Mouse (Mus musculus) neural tube, embryonic 13.5 days (tissue): ENCODE data around the gene Fgfr2. TPM values are rescaled to one million over a fixed set of nuclear protein-coding genes. Genes with fewer than 3 reads are reported as not detected.
A peak's percentile ranks its signal among the peaks of the same experiment; 100 is the strongest.

ENCODE experiments used
- ATAC-seq: fragments of 200-750 bp; cut with Nextera tagmentation; 2 replicates; pipeline ENCODE4 v1.8.0; 2017; ENCODE audit warnings: low read depth, mild to moderate bottlenecking, moderate TSS enrichment, moderate library complexity
- H3K27ac ChIP-seq: fragments of 300-500 bp; sonication (generic); replicated peaks from 2 replicates; pipeline ENCODE4 v1.5.1; 2015; ENCODE audit warnings: moderate library complexity, mild to moderate bottlenecking, inconsistent platforms
- H3K27me3 ChIP-seq: fragments of 300-500 bp; sonication (generic); 2 replicates; pipeline ENCODE4 v1.6.1; 2015; ENCODE audit warnings: mild to moderate bottlenecking, inconsistent platforms
- H3K36me3 ChIP-seq: fragments of 300-500 bp; sonication (generic); 2 replicates; pipeline ENCODE4 v1.6.1; 2015; ENCODE audit warnings: mild to moderate bottlenecking, inconsistent platforms
- H3K4me1 ChIP-seq: fragments of 300-500 bp; sonication (generic); replicated peaks from 2 replicates; pipeline ENCODE4 v1.6.1; 2015; ENCODE audit warnings: inconsistent platforms
- H3K4me2 ChIP-seq: fragments of 300-500 bp; sonication (generic); 2 replicates; pipeline ENCODE4 v1.6.1; 2015; ENCODE audit warnings: inconsistent platforms, mild to moderate bottlenecking, moderate library complexity
- H3K4me3 ChIP-seq: fragments of 300-500 bp; sonication (generic); 2 replicates; pipeline ENCODE4 v1.5.1; 2015; ENCODE audit warnings: mild to moderate bottlenecking, inconsistent platforms
- H3K9ac ChIP-seq: fragments of 300-500 bp; sonication (generic); 2 replicates; pipeline ENCODE4 v1.6.1; 2015; ENCODE audit warnings: moderate library complexity, mild to moderate bottlenecking, inconsistent platforms
- H3K9me3 ChIP-seq: fragments of 300-500 bp; sonication (generic); 2 replicates; pipeline ENCODE4 v1.6.1; 2016; ENCODE audit warnings: inconsistent platforms
- WGBS: fragments of 180-500 bp; shearing (Covaris S2); methylation state at CpG from one replicate; pipeline ENCODE4 v1.1.7; 2015; 5-methylcytosine and 5-hydroxymethylcytosine counted together
- polyA plus RNA-seq: library from polyadenylated mRNA; unstranded; fragments of >200 nt; fragmentation: Nextera tagmentation; extraction: Ambion mirVana; gene quantifications from 2 replicates; pipeline ENCODE4 v1.2.1, GENCODE M21; 2015

Fgfr2 gene
- polyA plus RNA-seq, 1 experiment from 2014 or later: 22.9 TPM

GRCm38 (mm10) chr7:130645332-130645993 lies 2477.7 kb downstream of the Fgfr2 start:
- Histone ChIP-seq H3K4me2 (peak overlapping the region; percentile 97), H3K27me3 (0 out of 2 replicates have a peak, but pooled peaks cover 9% of the 10 kb centered on the region), H3K9ac (peak overlapping the region; percentile 76), H3K9me3 (no peaks in the 10 kb centered on the region), H3K4me3 (peak overlapping the region; percentile 55), H3K27ac (peak overlapping the region; percentile 86), H3K36me3 (no peaks in the 10 kb centered on the region), H3K4me1 (peaks cover 46% of the 10 kb centered on the region)
- WGBS: 15% methylated on average over 15 of the region's 15 CpGs
- ATAC-seq: no peak

DNA sequence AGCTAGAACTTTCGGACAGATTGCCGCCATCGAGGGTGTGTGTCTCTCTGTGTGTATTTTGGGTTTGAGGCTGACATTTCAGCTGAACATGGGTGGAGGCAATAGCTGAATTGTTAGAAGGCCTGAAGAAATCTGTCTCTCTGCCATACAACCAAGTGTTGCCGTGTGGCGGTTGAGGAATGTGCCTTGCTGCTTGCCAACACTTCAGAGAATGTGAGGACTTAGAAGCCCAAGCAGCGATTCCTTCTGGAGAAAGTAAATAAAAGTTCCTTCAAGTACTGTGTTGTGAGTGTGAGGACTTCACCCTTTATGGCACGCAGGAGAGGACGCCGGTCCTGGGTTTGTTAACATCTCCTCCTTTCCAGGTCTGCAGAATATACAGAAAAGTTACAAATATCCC lies 2482.5 kb downstream of the Fgfr2 start:
- no peaks in the 10 kb centered on the region for H3K36me3 ChIP-seq
- H3K4me2 ChIP-seq: no peak overlapping the region
- WGBS: 83% methylated on average over 9 of the region's 9 CpGs
- peaks cover 7% of the 10 kb centered on the region for H3K4me1 ChIP-seq
- no peak overlapping the region for H3K9ac ChIP-seq
- no peak for ATAC-seq
- H3K4me3 ChIP-seq: no peak overlapping the region
- H3K9me3 ChIP-seq: no peaks in the 10 kb centered on the region
- no peak overlapping the region for H3K27ac ChIP-seq
- H3K27me3 ChIP-seq: 0 out of 2 replicates have a peak, but pooled peaks cover 6% of the 10 kb centered on the region

DNA sequence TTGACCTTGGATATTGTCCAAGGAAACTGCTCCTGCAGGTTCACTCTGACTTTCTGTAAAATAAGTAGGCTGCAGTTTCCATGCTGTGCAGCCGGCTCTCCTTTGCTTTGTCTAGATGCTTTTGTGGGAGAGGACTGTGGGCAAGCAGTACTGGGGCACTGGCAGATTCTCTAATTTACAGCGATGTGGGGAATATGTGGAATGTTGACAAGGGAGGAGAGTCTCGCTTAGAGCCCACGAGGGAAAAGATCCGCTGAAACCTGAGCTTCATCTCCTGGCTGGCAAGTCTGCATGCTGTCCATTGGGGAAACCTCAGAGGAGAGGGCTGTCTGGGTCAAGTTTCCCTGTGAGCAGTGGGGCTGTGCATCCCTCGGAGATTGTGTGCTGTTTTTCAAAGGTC lies 2485.3 kb downstream of the Fgfr2 start:
- Histone ChIP-seq H3K27me3 (no peaks in the 10 kb centered on the region), H3K27ac (peak overlapping the region; percentile 29; the same call in 1 of the 2 replicates), H3K9ac (no peak overlapping the region), H3K9me3 (no peaks in the 10 kb centered on the region), H3K4me1 (peaks cover 3% of the 10 kb centered on the region; the same call in 1 of the 2 replicates), H3K36me3 (no peaks in the 10 kb centered on the region), H3K4me3 (no peak overlapping the region), H3K4me2 (no peak overlapping the region)
- ATAC-seq: no peak
- 40% methylated on average over 6 of the region's 6 CpGs for WGBS

- H3K9me3 ChIP-seq: no peaks in the 10 kb centered on the region
- H3K4me3 ChIP-seq: no peak overlapping the region
- no peak for ATAC-seq
- H3K4me1 ChIP-seq: peaks cover 5% of the 10 kb centered on the region; the same call in 1 of the 2 replicates
- H3K36me3 ChIP-seq: no peaks in the 10 kb centered on the region
- 92% methylated on average over 4 of the region's 4 CpGs for WGBS
- H3K4me2 ChIP-seq: no peak overlapping the region
- H3K9ac ChIP-seq: no peak overlapping the region
- peak overlapping the region; percentile 29 for H3K27ac ChIP-seq
- H3K27me3 ChIP-seq: no peaks in the 10 kb centered on the region
These were observed 2486.2 kb downstream of the Fgfr2 start for GRCm38 (mm10) chr7:130636902-130637301.

GRCm38 (mm10) chr7:130636274-130636673 lies 2486.9 kb downstream of the Fgfr2 start:
- no peaks in the 10 kb centered on the region for H3K36me3 ChIP-seq
- WGBS: 83% methylated on average over 3 of the region's 3 CpGs
- H3K4me1 ChIP-seq: peaks cover 11% of the 10 kb centered on the region
- H3K9me3 ChIP-seq: no peaks in the 10 kb centered on the region
- no peak overlapping the region for H3K27ac ChIP-seq
- ATAC-seq: no peak
- H3K4me3 ChIP-seq: no peak overlapping the region
- no peak overlapping the region for H3K4me2 ChIP-seq
- H3K27me3 ChIP-seq: no peaks in the 10 kb centered on the region
- H3K9ac ChIP-seq: no peak overlapping the region

DNA sequence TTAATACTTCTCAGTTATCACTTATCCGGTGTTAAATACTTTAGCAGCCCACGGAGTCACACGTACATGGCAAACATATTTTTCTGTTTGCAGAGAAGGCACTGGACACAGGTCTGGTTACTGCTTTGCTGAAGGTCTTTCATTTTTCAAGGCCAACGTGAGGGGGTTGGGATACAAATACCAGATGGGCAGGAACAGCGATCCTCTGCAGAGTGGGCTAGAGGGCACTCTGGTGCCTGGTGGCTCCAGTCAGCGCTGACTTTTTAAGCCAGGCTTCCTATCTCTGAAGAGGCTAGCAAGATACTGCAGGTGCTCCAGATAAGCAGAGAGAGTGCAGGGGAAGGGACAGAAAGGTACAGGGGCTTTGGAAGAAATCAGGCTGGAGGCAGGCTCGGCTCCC lies 2487.9 kb downstream of the Fgfr2 start:
- ATAC-seq: no peak
- 61% methylated on average over 7 of the region's 7 CpGs for WGBS

DNA sequence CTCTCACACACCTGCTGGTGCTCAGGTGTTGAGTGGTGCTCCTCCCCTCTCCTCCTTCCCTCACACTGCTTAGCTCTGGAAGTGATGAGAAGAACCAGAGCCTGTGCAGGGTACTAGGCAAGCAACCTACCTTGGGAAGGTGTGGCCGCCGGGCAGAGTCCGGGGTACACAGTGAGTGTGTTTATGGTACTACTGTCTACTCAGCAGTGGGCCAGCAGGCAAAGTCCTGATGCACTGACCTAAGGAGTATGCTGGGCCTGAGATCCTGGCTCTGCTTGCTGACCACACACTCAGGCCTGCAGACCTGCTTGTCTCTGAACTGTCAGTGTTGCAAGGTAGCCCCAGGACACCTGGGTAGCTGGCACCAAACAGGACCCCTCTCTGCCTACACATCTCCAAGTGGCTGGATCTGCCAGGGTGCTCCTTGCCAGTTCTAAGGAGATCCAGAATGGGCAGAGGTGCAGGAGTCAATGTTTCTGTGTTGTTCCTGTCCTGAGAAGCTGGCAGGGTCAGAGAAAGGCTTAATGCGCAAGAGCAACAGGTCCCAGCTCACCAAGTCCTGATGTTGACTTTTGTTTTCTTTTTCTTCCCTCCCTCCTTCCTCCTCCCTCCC lies 2488.8 kb downstream of the Fgfr2 start:
- Histone ChIP-seq H3K4me1 (peaks cover 13% of the 10 kb centered on the region), H3K9me3 (no peaks in the 10 kb centered on the region), H3K36me3 (no peaks in the 10 kb centered on the region), H3K27ac (no peak overlapping the region), H3K27me3 (no peaks in the 10 kb centered on the region), H3K4me3 (no peak overlapping the region), H3K4me2 (no peak overlapping the region), H3K9ac (no peak overlapping the region)
- ATAC-seq: no peak
- WGBS: 91% methylated on average over 4 of the region's 4 CpGs

More for the DNA sequence above, 2487.9 kb downstream of the Fgfr2 start:
- H3K27me3 ChIP-seq: no peaks in the 10 kb centered on the region
- H3K27ac ChIP-seq: no peak overlapping the region
- no peak overlapping the region for H3K4me2 ChIP-seq
- no peaks in the 10 kb centered on the region for H3K36me3 ChIP-seq
- peaks cover 13% of the 10 kb centered on the region for H3K4me1 ChIP-seq
- no peak overlapping the region for H3K9ac ChIP-seq
- H3K9me3 ChIP-seq: no peaks in the 10 kb centered on the region
- H3K4me3 ChIP-seq: no peak overlapping the region

DNA sequence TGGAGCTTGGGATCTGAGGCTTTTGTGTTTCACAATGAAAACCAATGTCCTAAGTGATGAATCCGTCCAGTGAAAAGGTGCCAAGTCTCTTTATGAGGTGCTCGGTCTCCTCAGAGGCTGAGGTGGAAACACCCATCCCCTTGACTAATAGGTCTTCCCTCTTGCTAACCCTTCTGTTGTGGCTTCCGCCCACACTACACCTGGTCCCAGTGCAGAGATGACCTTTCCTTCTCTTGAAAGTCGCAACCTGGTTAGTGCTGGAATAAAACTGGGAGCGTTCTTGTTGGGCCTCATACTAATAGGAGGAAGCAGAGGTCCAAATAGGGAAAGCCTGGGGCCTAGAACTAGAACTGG lies 2490.8 kb downstream of the Fgfr2 start:
- 88% methylated on average over 5 of the region's 5 CpGs for WGBS
- Histone ChIP-seq H3K9ac (no peak overlapping the region), H3K36me3 (no peaks in the 10 kb centered on the region), H3K4me1 (peaks cover 13% of the 10 kb centered on the region), H3K27me3 (no peaks in the 10 kb centered on the region), H3K27ac (no peak overlapping the region), H3K9me3 (no peaks in the 10 kb centered on the region), H3K4me3 (no peak overlapping the region), H3K4me2 (no peak overlapping the region)
- ATAC-seq: no peak

DNA sequence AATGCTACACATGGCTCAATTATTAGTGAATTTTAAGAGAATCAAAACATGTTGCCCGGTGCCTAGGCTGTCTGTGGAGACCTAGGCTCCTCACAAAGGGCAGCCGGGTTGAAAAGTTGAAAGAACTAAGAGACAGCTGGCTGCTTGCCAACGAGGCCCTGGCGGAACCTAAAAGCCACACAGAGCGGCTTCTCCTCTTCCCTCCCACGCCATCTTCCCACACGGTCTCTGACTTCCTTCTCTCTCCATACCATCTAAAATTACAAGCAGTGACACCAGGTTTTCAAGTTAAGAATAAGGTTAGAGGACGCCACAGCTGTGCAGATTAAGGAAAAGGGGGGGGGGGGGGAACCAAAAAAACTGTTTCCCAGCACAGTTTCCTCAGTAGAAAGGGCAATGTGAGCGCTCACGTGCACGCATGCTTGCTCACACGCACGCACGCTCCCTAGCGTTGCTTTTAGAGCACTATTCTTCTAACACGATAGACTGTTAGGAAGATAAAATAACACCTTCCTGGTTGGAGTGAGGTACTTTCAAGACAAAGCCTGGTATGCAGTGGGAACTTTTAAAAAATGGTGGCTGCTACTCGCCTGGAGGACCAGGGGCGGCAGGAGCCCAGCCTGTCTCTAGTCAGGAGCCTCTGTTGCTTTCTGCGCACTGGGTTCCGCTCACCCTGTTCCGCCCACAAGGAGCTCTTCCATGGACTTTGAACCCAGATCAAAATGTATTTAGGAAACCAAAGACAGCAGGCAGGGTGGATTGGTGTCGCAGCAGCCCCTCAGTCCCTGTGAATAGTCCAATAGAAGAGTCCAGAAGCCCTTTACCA lies 2491.4 kb downstream of the Fgfr2 start:
- no peak for ATAC-seq
- no peaks in the 10 kb centered on the region for H3K9me3 ChIP-seq
- no peaks in the 10 kb centered on the region for H3K27me3 ChIP-seq
- no peaks in the 10 kb centered on the region for H3K36me3 ChIP-seq
- no peak overlapping the region for H3K4me3 ChIP-seq
- peaks cover 13% of the 10 kb centered on the region for H3K4me1 ChIP-seq
- H3K4me2 ChIP-seq: no peak overlapping the region
- 53% methylated on average over 22 of the region's 22 CpGs for WGBS
- H3K9ac ChIP-seq: no peak overlapping the region
- H3K27ac ChIP-seq: no peak overlapping the region

DNA sequence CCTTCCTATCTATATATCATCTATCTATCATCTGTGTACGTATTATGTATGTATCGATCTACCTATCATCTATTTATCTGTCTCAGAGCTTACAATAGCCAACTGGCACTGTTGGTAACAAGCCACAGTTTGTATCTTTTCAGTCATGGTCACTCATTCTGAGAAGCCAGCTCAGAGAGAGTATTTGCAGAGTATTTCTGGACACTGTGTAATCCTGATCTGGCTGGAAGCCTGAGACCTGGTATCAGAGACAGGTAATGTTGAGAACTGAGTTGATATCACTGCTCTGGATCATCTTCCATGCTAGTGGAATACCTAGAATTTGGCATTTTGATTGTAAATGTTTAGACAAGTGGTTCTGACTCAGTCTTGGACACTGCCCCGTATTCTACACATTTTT lies 2492.2 kb downstream of the Fgfr2 start:
- H3K4me1 ChIP-seq: peaks cover 13% of the 10 kb centered on the region
- 92% methylated on average over 3 of the region's 3 CpGs for WGBS
- H3K9me3 ChIP-seq: no peaks in the 10 kb centered on the region
- H3K27ac ChIP-seq: no peak overlapping the region
- no peaks in the 10 kb centered on the region for H3K36me3 ChIP-seq
- no peak overlapping the region for H3K4me3 ChIP-seq
- ATAC-seq: no peak
- no peak overlapping the region for H3K4me2 ChIP-seq
- H3K9ac ChIP-seq: no peak overlapping the region
- no peaks in the 10 kb centered on the region for H3K27me3 ChIP-seq

- ATAC-seq: no peak
- whole genome bisulfite sequencing: 90% methylated on average over 7 of the region's 7 CpGs
- H3K36me3 ChIP-seq: no peaks in the 10 kb centered on the region
These were observed 2493.2 kb downstream of the Fgfr2 start for GRCm38 (mm10) chr7:130629999-130630398.

GRCm38 (mm10) chr7:130628601-130629000 lies 2494.5 kb downstream of the Fgfr2 start:
- ATAC-seq: no peak
- Histone ChIP-seq H3K27me3 (no peaks in the 10 kb centered on the region), H3K27ac (no peak overlapping the region), H3K4me2 (no peak overlapping the region), H3K4me1 (peaks cover 10% of the 10 kb centered on the region), H3K9ac (no peak overlapping the region), H3K9me3 (no peaks in the 10 kb centered on the region), H3K36me3 (no peaks in the 10 kb centered on the region), H3K4me3 (no peak overlapping the region)
- WGBS: 69% methylated on average over 1 of the region's 1 CpGs

More at GRCm38 (mm10) chr7:130629999-130630398, 2493.2 kb downstream of the Fgfr2 start:
- Histone ChIP-seq H3K9ac (no peak overlapping the region), H3K27ac (no peak overlapping the region), H3K4me3 (no peak overlapping the region), H3K4me2 (no peak overlapping the region), H3K4me1 (peaks cover 10% of the 10 kb centered on the region), H3K27me3 (no peaks in the 10 kb centered on the region), H3K9me3 (no peaks in the 10 kb centered on the region)
